Mouse (Mus musculus) heart, embryonic 13.5 days (tissue): Measurements from ENCODE around the gene Znhit1. TPM values are rescaled to one million over a fixed set of nuclear protein-coding genes. Genes with fewer than 3 reads are reported as not detected.

ENCODE experiments used
- ATAC-seq: fragments of 200-750 bp; cut with Nextera tagmentation; 2 replicates; pipeline ENCODE4 v1.8.0; 2017; ENCODE audit warnings: moderate TSS enrichment; ENCODE audit not compliant: insufficient number of reproducible peaks, low FRiP score, low TSS enrichment; ENCODE audit errors: extremely low read depth
- H3K27ac ChIP-seq: fragments of 300-500 bp; sonication (generic); replicated peaks from 2 replicates; pipeline ENCODE4 v1.5.1; 2015; ENCODE audit warnings: moderate library complexity, mild to moderate bottlenecking, inconsistent platforms
- H3K27me3 ChIP-seq: fragments of 300-500 bp; sonication (generic); replicated peaks from 2 replicates; pipeline ENCODE4 v1.6.1; 2015; ENCODE audit warnings: mild to moderate bottlenecking, inconsistent platforms
- H3K36me3 ChIP-seq: fragments of 300-500 bp; sonication (generic); 2 replicates; pipeline ENCODE4 v1.6.1; 2015; ENCODE audit warnings: mild to moderate bottlenecking, inconsistent platforms
- H3K4me1 ChIP-seq: fragments of 300-500 bp; sonication (generic); 2 replicates; pipeline ENCODE4 v1.6.1; 2015; ENCODE audit warnings: inconsistent platforms
- H3K4me2 ChIP-seq: fragments of 300-500 bp; sonication (generic); 2 replicates; pipeline ENCODE4 v1.6.1; 2015; ENCODE audit warnings: inconsistent platforms, mild to moderate bottlenecking, moderate library complexity
- H3K4me3 ChIP-seq: fragments of 300-500 bp; sonication (generic); 2 replicates; pipeline ENCODE4 v1.5.1; 2015; ENCODE audit warnings: moderate library complexity, mild to moderate bottlenecking, inconsistent platforms
- H3K9ac ChIP-seq: fragments of 300-500 bp; sonication (generic); 2 replicates; pipeline ENCODE4 v1.6.1; 2015; ENCODE audit warnings: inconsistent platforms, mild to moderate bottlenecking, moderate library complexity
- H3K9me3 ChIP-seq: fragments of 300-500 bp; sonication (generic); 2 replicates; pipeline ENCODE4 v1.6.1; 2016; ENCODE audit warnings: inconsistent platforms
- WGBS: fragments of 180-500 bp; shearing (Covaris S2); methylation state at CpG from one replicate; pipeline ENCODE4 v1.1.7; 2015; ENCODE audit warnings: mixed read lengths; 5-methylcytosine and 5-hydroxymethylcytosine counted together
- polyA plus RNA-seq: library from polyadenylated mRNA; unstranded; fragments of >200 nt; fragmentation: Nextera tagmentation; extraction: Ambion mirVana; gene quantifications from 2 replicates; pipeline ENCODE4 v1.2.1, GENCODE M21; 2015

The Znhit1 gene
- polyA plus RNA-seq, 1 experiment from 2014 or later, result 79.8 TPM

DNA sequence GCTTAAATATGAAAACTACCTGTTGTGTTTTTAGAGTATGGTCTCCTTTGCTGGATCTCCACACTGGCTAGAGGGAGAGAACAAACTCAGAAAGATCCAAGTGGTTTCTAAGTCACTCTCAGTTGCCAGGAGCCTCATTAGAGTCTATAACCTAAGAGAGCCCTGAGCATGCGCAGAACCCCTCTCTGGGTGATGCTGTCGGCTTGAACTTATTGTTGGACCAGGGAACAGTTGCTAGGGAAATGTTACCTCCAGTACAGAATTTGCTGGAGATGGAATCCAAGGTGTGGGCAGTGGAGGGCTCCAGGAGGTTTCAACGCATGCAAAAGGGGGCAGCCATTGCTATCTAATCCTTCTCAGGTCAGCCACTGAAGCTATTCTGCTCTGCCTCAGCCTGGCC, 36.5 kb upstream of the Znhit1 start:
- H3K4me1 ChIP-seq, result peaks cover 2% of the 10 kb centered on the region
- H3K4me3 ChIP-seq, result no peak overlapping the region
- 49% methylated on average over 3 of the region's 3 CpGs for WGBS
- no peak for ATAC-seq
- no peak overlapping the region for H3K4me2 ChIP-seq
- no peak overlapping the region for H3K9ac ChIP-seq
- peaks cover 72% of the 10 kb centered on the region for H3K27me3 ChIP-seq
- H3K9me3 ChIP-seq, result no peaks in the 10 kb centered on the region
- H3K27ac ChIP-seq, result no peak overlapping the region
- H3K36me3 ChIP-seq, result no peaks in the 10 kb centered on the region

DNA sequence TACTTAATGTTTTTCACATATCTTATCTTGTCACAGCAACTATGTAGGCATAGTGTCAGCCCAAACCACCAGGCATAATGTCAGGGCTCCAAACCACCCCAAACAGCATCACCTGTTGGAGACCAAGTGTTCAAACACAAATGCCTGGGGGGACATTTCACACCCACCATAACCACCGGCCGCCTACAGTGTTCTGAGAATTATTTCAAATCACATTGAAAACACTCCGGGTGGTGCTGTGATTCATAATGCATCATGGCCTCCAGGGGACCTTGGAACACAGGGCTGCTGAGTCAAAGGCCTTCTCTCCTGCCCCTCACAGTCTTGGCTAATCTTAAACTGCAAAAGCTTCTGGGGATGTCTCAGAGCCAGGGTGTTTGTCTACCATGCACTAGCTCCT, 28.1 kb upstream of the Znhit1 start:
- no peaks in the 10 kb centered on the region for H3K36me3 ChIP-seq
- H3K4me1 ChIP-seq, result no peaks in the 10 kb centered on the region
- H3K4me3 ChIP-seq, result no peak overlapping the region
- ATAC-seq, result no peak
- no peak overlapping the region for H3K27ac ChIP-seq
- no peak overlapping the region for H3K4me2 ChIP-seq
- H3K9me3 ChIP-seq, result peaks cover 4% of the 10 kb centered on the region
- H3K9ac ChIP-seq, result no peak overlapping the region
- H3K27me3 ChIP-seq, result peaks cover 3% of the 10 kb centered on the region; the same call in 1 of the 2 replicates
- 71% methylated on average over 3 of the region's 3 CpGs for WGBS

DNA sequence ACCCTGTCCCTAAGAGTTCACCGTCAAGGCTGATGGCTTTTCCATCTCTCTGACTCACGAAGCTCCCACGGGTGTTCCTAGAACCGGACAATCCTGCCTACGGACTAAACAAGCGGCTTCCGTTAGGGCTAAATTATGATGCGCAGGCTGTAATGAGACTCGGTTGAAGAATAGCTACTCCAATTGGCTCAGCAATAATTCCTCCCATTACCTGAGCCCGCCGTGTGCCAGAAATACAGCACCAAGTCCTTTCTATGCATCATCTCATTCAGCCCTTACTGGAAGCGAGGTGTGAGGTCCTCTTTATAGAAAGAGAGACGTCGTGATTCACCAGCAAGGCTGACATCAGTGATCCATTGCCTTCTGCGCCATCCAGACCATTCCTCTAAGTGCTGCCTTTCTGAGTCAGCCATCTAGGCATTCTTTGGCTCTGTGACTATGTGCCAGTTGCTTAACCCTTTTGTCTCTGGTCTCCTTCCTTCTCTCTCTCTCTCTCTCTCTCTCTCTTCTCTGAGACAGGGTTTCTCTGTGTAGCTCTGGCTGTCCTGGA, 24.7 kb upstream of the Znhit1 start:
- Histone ChIP-seq H3K4me2 (no peak overlapping the region), H3K9ac (no peak overlapping the region), H3K27me3 (peaks cover 6% of the 10 kb centered on the region; the same call in 1 of the 2 replicates), H3K4me1 (no peaks in the 10 kb centered on the region), H3K27ac (no peak overlapping the region), H3K9me3 (peaks cover 4% of the 10 kb centered on the region), H3K36me3 (no peaks in the 10 kb centered on the region), H3K4me3 (no peak overlapping the region)
- no peak for ATAC-seq
- WGBS, result 70% methylated on average over 15 of the region's 15 CpGs

DNA sequence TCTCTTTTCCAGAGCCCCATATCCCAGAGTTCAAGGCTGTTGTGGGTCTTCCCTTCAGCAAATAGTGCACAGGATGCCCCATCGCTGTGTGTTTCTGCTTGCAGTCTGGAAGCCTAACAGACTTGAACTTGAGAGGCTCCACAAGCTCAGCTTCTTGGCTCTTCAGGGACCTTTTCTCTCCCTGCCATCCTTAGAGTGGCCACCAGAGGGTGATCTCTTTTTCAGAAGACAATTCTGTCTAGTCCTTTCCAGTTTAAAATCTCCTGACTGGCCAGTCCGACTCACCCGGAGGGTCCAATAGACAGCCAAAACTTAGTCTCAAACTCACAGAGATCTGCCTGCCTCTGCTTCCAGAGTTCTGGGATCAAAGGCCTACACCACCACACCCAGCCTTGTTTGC, 22.2 kb upstream of the Znhit1 start:
- no peak for ATAC-seq
- no peak overlapping the region for H3K9ac ChIP-seq
- H3K9me3 ChIP-seq, result peaks cover 4% of the 10 kb centered on the region
- 0 out of 2 replicates have a peak, but pooled peaks cover 4% of the 10 kb centered on the region for H3K4me1 ChIP-seq
- 34% methylated on average over 3 of the region's 3 CpGs for WGBS
- peaks cover 6% of the 10 kb centered on the region; the same call in 1 of the 2 replicates for H3K27me3 ChIP-seq
- no peak overlapping the region for H3K4me2 ChIP-seq
- H3K27ac ChIP-seq, result no peak overlapping the region
- no peaks in the 10 kb centered on the region for H3K36me3 ChIP-seq
- H3K4me3 ChIP-seq, result no peak overlapping the region

DNA sequence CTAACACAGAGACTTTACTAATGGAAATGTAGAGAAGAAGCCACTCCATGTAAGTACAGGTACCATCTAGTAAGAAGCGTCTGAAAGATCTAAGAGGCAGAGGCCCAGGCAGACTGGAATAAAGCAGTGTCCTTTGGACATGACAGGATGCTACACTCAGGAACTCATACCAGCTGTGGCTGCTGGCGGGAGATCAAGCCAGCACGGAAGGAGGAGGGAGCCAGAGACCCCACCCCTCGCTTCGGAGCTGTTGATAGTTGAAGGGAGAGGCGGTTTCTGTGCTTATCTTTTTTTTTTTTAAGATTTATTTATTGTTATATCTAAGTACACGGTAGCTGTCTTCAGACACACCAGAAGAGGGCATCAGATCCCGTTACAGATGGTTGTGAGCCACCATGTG, 19.5 kb upstream of the Znhit1 start:
- WGBS, result 39% methylated on average over 8 of the region's 8 CpGs
- H3K9me3 ChIP-seq, result no peaks in the 10 kb centered on the region
- H3K9ac ChIP-seq, result no peak overlapping the region
- no peak overlapping the region for H3K27ac ChIP-seq
- H3K4me1 ChIP-seq, result 0 out of 2 replicates have a peak, but pooled peaks cover 4% of the 10 kb centered on the region
- peaks cover 6% of the 10 kb centered on the region; the same call in 1 of the 2 replicates for H3K27me3 ChIP-seq
- no peak overlapping the region for H3K4me3 ChIP-seq
- ATAC-seq, result no peak
- H3K4me2 ChIP-seq, result no peak overlapping the region
- H3K36me3 ChIP-seq, result no peaks in the 10 kb centered on the region

DNA sequence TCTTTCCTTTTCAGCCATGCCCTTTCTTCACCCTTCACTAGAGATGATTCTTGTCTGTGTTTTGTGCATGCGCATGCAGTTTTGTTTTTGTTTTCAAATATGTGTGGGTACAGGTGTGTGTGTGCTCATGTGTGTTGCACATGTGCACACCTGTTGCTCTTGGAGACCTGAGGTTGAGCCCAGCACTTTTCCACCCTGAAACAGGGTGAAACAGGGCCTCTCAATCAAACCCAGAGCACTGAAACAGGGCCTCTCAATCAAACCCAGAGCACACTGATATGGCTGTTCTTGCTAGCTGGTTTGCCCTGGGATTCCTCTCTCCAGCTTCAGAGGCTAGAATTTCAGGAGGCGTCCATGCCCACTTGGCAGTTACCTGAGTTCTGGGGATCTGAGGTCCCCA, 12.8 kb upstream of the Znhit1 start:
- H3K9me3 ChIP-seq, result no peaks in the 10 kb centered on the region
- H3K27ac ChIP-seq, result no peak overlapping the region
- H3K4me2 ChIP-seq, result no peak overlapping the region
- H3K4me1 ChIP-seq, result peaks cover 6% of the 10 kb centered on the region
- no peak overlapping the region for H3K4me3 ChIP-seq
- no peaks in the 10 kb centered on the region for H3K27me3 ChIP-seq
- WGBS, result 76% methylated on average over 2 of the region's 2 CpGs
- no peak for ATAC-seq
- H3K36me3 ChIP-seq, result peaks cover 10% of the 10 kb centered on the region
- H3K9ac ChIP-seq, result no peak overlapping the region

DNA sequence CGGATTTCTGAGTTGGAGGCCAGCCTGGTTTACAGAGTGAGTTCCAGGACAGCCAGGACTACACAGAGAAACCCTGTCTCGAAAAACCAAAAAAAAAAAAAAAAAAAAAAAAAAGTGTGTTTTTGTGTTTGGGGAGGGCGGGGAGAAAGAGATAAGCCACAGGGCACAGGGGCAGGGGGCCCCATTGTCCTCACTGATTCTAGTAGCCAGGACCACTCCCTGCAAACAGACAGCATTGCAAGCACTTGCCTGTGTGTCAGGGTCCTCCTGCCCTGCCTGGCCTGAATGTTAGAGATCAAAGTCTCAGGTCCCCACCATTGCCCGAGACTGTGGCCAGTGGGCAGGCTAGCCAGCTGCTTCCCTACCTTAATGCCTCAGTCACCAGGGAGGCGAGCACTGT, 11.6 kb upstream of the Znhit1 start:
- H3K9me3 ChIP-seq, result no peaks in the 10 kb centered on the region
- no peak overlapping the region for H3K27ac ChIP-seq
- WGBS, result 56% methylated on average over 5 of the region's 5 CpGs
- no peak overlapping the region for H3K4me3 ChIP-seq
- no peaks in the 10 kb centered on the region for H3K27me3 ChIP-seq
- no peak for ATAC-seq
- no peak overlapping the region for H3K9ac ChIP-seq
- H3K4me1 ChIP-seq, result peaks cover 6% of the 10 kb centered on the region
- peaks cover 21% of the 10 kb centered on the region for H3K36me3 ChIP-seq
- no peak overlapping the region for H3K4me2 ChIP-seq

DNA sequence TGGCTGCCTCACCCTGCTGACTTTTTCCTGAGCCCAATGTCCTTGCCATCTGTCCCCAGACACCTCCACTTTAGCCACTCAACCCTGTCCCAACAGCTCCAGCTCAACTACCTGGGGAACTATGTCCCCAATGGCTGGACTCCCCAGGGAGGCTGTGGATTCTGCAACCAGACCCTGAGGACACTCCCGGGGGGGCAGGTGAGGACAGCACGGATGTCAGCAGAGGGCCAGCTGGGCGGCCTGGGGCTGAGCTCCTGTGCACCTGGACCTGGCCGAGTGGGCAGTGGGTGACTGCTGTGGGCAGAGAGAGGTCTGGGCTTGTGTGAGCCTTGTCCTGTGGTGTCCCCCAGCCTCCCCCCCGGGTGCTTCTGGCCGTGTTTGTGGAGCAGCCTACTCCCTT, 2.0 kb upstream of the Znhit1 start:
- Histone ChIP-seq H3K9ac (no peak overlapping the region), H3K36me3 (peaks cover 63% of the 10 kb centered on the region), H3K27ac (no peak overlapping the region), H3K4me3 (no peak overlapping the region), H3K27me3 (no peaks in the 10 kb centered on the region), H3K9me3 (no peaks in the 10 kb centered on the region), H3K4me2 (no peak overlapping the region), H3K4me1 (peaks cover 19% of the 10 kb centered on the region)
- ATAC-seq, result no peak
- WGBS, result 88% methylated on average over 6 of the region's 6 CpGs

DNA sequence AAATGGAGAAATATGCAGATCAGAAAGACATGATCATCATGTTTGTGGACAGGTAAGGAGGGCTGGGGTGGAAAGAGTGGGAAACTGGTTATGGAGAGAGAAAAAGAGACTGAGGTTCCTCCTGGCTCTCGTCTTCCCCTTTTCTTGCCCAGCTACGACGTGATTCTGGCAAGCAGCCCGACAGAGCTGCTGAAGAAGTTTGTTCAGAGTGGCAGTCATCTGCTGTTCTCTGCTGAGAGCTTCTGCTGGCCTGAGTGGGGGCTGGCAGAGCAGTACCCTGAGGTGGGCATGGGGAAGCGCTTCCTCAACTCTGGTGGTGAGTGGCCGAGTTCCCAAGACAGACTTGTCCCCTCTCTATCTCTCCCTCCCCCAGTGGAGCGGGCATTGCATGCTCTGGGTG, 599 bp upstream of the Znhit1 start:
- H3K27me3 ChIP-seq, result no peaks in the 10 kb centered on the region
- H3K36me3 ChIP-seq, result peaks cover 59% of the 10 kb centered on the region
- peak overlapping the region; percentile 87 for H3K4me2 ChIP-seq
- H3K4me3 ChIP-seq, result peak overlapping the region; percentile 82
- H3K4me1 ChIP-seq, result peaks cover 19% of the 10 kb centered on the region
- 51% methylated on average over 7 of the region's 7 CpGs for WGBS
- H3K9me3 ChIP-seq, result no peaks in the 10 kb centered on the region
- H3K9ac ChIP-seq, result peak overlapping the region; percentile 96
- no peak for ATAC-seq
- H3K27ac ChIP-seq, result no peak overlapping the region

DNA sequence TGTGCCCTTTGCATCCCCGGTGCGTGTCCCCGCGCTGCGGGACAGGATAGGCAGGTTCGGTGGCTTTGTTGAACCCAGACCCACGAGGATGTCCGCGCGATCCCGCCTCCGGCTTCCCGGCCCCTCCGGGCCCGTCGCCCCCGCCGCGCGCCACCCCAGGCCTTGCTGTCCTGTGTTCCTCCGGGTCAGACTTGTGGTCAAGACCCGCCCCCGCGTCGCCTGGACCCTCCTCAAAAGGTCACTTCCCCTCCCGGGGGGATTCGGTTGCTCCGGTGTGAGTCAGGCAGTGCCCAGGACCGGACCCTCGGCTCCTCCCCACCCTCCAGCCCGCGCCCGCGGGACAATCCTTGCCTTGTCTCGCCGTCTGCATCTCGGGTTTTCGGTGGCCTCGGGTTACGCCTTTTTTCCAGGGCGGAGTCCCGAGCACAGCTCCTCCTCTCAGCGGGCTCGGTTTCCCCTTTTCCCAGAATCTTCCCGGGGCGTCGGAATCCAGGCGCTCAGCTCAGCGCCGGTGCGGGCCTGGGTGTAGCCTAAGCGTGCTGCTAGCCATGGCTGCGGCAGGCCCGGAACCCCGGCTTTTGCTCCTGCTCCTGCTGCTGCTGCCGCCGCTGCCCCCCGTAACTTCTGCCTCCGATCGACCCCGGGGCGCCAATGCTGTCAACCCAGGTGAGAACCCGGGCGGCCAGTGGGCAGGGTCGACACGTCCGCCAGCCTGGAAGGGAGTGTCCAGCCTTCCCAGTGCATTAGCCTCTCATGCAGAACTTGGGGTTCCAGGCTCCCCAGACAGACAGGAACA, 485 bp downstream of the Znhit1 start:
- no peaks in the 10 kb centered on the region for H3K27me3 ChIP-seq
- WGBS, result under 1% methylated on average over 67 of the region's 67 CpGs
- ATAC-seq, result peak; percentile 43
- H3K36me3 ChIP-seq, result peaks cover 50% of the 10 kb centered on the region
- H3K9me3 ChIP-seq, result no peaks in the 10 kb centered on the region
- H3K27ac ChIP-seq, result peak overlapping the region; percentile 90
- peak overlapping the region; percentile 87 for H3K4me2 ChIP-seq
- peak overlapping the region; percentile 82 for H3K4me3 ChIP-seq
- peak overlapping the region; percentile 96 for H3K9ac ChIP-seq
- H3K4me1 ChIP-seq, result peaks cover 19% of the 10 kb centered on the region

DNA sequence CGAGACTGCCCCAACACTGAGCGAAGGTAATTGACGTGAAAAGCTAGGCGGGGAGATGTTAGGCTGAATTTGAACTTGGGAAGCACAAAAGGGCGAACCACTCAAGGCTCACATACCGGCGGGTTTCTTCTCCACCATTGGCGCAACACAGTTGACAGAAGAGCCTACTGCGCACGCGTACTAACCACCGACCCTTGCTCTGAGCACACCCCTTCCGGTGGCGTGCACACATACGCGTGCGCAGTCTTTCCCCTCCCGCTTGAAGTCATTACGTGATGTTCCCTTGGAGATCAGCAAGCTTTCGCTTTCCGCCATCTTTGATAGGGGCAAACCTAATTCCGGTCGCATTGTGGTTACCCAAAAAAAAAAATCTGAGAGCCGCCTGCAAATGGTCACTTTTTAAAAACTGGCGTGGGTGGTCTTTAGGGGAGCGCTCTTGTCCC, 1.1 kb downstream of the Znhit1 start, which contains the start of gene Plod3:
Gene Plod3 (plus strand): TSS at position 325 of the 443 bp plus-strand sequence.
- Histone ChIP-seq H3K27ac (peak within 1 kb of the TSS; percentile 90), H3K4me1 (peaks cover 19% of the 10 kb centered on the region), H3K36me3 (peaks cover 50% of the 10 kb centered on the region), H3K9me3 (no peaks in the 10 kb centered on the region), H3K9ac (peak within 1 kb of the TSS; percentile 96), H3K27me3 (no peaks in the 10 kb centered on the region), H3K4me2 (peak within 1 kb of the TSS; percentile 87), H3K4me3 (peak within 1 kb of the TSS; percentile 82)
- 0% methylated on average over 26 of the region's 26 CpGs for WGBS
- peak; percentile 85 for ATAC-seq
